Mouse (Mus musculus) olfactory bulb, adult 2 months (tissue): ENCODE results near the gene Cytip.

Experiments used
- CTCF ChIP-seq: fragments of 200-500 bp; IDR thresholded peaks from 2 replicates; pipeline ENCODE4 v1.5.1; 2012; ENCODE audit warnings: low read depth, mild to moderate bottlenecking, low read length, moderate library complexity; ENCODE audit not compliant: insufficient read depth
- POLR2A ChIP-seq: fragments of 200-500 bp; IDR thresholded peaks from 2 replicates; pipeline ENCODE4 v1.6.1; 2012; ENCODE audit warnings: mild to moderate bottlenecking, low read depth, low read length, moderate library complexity; ENCODE audit not compliant: insufficient read depth

DNA sequence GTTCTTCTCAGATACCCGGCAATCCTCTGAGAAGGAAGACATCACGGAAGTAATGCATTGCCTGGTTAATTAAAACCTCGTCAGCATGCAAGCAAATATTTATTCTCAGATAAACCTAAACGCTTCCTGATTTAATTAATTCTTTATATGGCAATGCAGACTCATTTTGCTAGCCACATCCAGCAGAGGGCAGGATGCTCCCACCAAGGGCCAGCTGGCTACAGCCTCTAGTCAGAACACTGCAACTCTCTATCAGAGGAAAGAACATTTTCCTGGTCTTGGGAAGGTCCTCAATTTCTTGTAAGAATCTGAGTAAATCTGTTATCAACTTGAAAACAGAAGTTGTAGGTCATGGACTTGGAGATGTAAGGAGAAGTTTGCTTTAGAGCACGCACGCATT, 4.1 kb upstream of the Cytip start:
- no peak for TF ChIP-seq CTCF
- TF ChIP-seq POLR2A: no peak
